Mouse (Mus musculus): Measurements from ENCODE around the gene Rtl3. TPM values are rescaled to one million over a fixed set of nuclear protein-coding genes. Genes with fewer than 3 reads are reported as not detected.

Gene Rtl3
- total RNA-seq (2023), result not detected

DNA sequence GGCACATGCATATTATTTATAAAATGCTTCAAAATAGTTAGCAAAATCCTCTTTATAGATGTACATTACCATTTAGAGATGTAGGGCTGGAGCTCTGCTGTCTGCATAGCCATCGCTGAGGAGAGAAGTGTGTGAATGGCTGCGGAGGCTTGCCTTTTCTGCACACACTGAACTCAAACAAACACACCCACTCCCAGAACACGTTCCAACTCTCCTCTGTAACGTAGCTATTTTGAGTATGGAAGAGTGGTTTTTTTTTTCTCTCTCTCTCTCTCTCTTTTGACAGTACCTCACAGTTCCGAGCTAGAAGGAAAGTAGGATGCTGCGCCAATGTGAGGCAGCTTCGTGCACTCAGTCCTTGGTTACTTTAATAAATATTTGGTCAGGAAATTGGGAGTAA is at the start of gene Rtl3:
Gene Rtl3, minus strand, starts transcription at position 236 of the 400 bp plus-strand sequence.

Other genes with a start within 250 kb of the Rtl3 start
- gene Cysltr1, start 237.0 kb downstream of the Rtl3 start, total RNA-seq (2023), result 1 to 10 TPM; 6.5 to 8.5 TPM
- under 1 TPM in 1 of 2 experiments, not detected in 1; 0.10 TPM for gene Lpar4, start 80.0 kb upstream of the Rtl3 start, total RNA-seq (2023)
- 1 to 10 TPM; 3.5 to 7.3 TPM for gene P2ry10, start 247.8 kb upstream of the Rtl3 start, total RNA-seq (2023)

Measured in monocyte, adult 59 days (primary cell).